Mouse (Mus musculus): Measurements from ENCODE around the gene Mrpl42. TPM values are rescaled to one million over a fixed set of nuclear protein-coding genes. Genes with fewer than 3 reads are reported as not detected.
A peak's percentile ranks its signal among the peaks of the same experiment; 100 is the strongest.

The Mrpl42 gene
- total RNA-seq, 2 experiments from 2014 or later: 244 to 255 TPM

GRCm38 (mm10) chr10:95525037-95525675 is 23.4 kb upstream of the Mrpl42 start:
- ATAC-seq (replicated peaks; ENCODE audit: low FRiP score, low TSS enrichment, poor library complexity, severe bottlenecking): no peak

GRCm38 (mm10) chr10:95517656-95518055 is 15.9 kb upstream of the Mrpl42 start:
- no peak for ATAC-seq (replicated peaks; ENCODE audit: low FRiP score, low TSS enrichment, poor library complexity, severe bottlenecking)

GRCm38 (mm10) chr10:95515293-95515931 is 13.7 kb upstream of the Mrpl42 start:
- ATAC-seq (replicated peaks; ENCODE audit: low FRiP score, low TSS enrichment, poor library complexity, severe bottlenecking): peak; percentile 13; the same call in 1 of the 2 replicates

- peak; percentile 95 for ATAC-seq (replicated peaks; ENCODE audit: low FRiP score, low TSS enrichment, poor library complexity, severe bottlenecking)
These were observed 13.0 kb upstream of the Mrpl42 start, which contains the start of gene Ube2n for GRCm38 (mm10) chr10:95514656-95515292. TSS of gene Ube2n (plus strand) at chr10:95515145.

GRCm38 (mm10) chr10:95513768-95514556 is 12.2 kb upstream of the Mrpl42 start:
- ATAC-seq (replicated peaks; ENCODE audit: low FRiP score, low TSS enrichment, poor library complexity, severe bottlenecking): peak; percentile 30; the same call in 1 of the 2 replicates

GRCm38 (mm10) chr10:95512635-95513034 is 10.9 kb upstream of the Mrpl42 start:
- ATAC-seq (replicated peaks; ENCODE audit: low FRiP score, low TSS enrichment, poor library complexity, severe bottlenecking): no peak

- ATAC-seq (replicated peaks; ENCODE audit: low FRiP score, low TSS enrichment, poor library complexity, severe bottlenecking): no peak
These were observed 7.5 kb upstream of the Mrpl42 start for GRCm38 (mm10) chr10:95509263-95509662.

- ATAC-seq (replicated peaks; ENCODE audit: low FRiP score, low TSS enrichment, poor library complexity, severe bottlenecking): no peak
These were observed 7.1 kb upstream of the Mrpl42 start for GRCm38 (mm10) chr10:95508793-95509192.

- ATAC-seq (replicated peaks; ENCODE audit: low FRiP score, low TSS enrichment, poor library complexity, severe bottlenecking): no peak
These were observed 6.4 kb upstream of the Mrpl42 start for GRCm38 (mm10) chr10:95508126-95508525.

- no peak for ATAC-seq (replicated peaks; ENCODE audit: low FRiP score, low TSS enrichment, poor library complexity, severe bottlenecking)
These were observed 2.6 kb upstream of the Mrpl42 start for GRCm38 (mm10) chr10:95504341-95504740.

GRCm38 (mm10) chr10:95503443-95504235 is 1.9 kb upstream of the Mrpl42 start:
- ATAC-seq (replicated peaks; ENCODE audit: low FRiP score, low TSS enrichment, poor library complexity, severe bottlenecking): no peak

GRCm38 (mm10) chr10:95501033-95501432 is 707 bp downstream of the Mrpl42 start:
- 0 out of 2 replicates have a peak, but pooled peaks have one; percentile 41 for ATAC-seq (replicated peaks; ENCODE audit: low FRiP score, low TSS enrichment, poor library complexity, severe bottlenecking)

GRCm38 (mm10) chr10:95494268-95494667 is 7.5 kb downstream of the Mrpl42 start:
- ATAC-seq (replicated peaks; ENCODE audit: low FRiP score, low TSS enrichment, poor library complexity, severe bottlenecking): no peak

- no peak for ATAC-seq (replicated peaks; ENCODE audit: low FRiP score, low TSS enrichment, poor library complexity, severe bottlenecking)
These were observed 12.1 kb downstream of the Mrpl42 start for GRCm38 (mm10) chr10:95489653-95490052.

GRCm38 (mm10) chr10:95477516-95477915 is 24.2 kb downstream of the Mrpl42 start:
- ATAC-seq (replicated peaks; ENCODE audit: low FRiP score, low TSS enrichment, poor library complexity, severe bottlenecking): no peak

- ATAC-seq (replicated peaks; ENCODE audit: low FRiP score, low TSS enrichment, poor library complexity, severe bottlenecking): peak; percentile 91
These were observed 25.8 kb downstream of the Mrpl42 start for GRCm38 (mm10) chr10:95475923-95476322.

- no peak for ATAC-seq (replicated peaks; ENCODE audit: low FRiP score, low TSS enrichment, poor library complexity, severe bottlenecking)
These were observed 29.7 kb downstream of the Mrpl42 start for GRCm38 (mm10) chr10:95471889-95472547.

- no peak for ATAC-seq (replicated peaks; ENCODE audit: low FRiP score, low TSS enrichment, poor library complexity, severe bottlenecking)
These were observed 30.6 kb downstream of the Mrpl42 start for GRCm38 (mm10) chr10:95471186-95471585.

GRCm38 (mm10) chr10:95468894-95469293 is 32.8 kb downstream of the Mrpl42 start:
- ATAC-seq (replicated peaks; ENCODE audit: low FRiP score, low TSS enrichment, poor library complexity, severe bottlenecking): no peak
